Mouse (Mus musculus): ENCODE data around the gene Ip6k3. TPM values are rescaled to one million over a fixed set of nuclear protein-coding genes. Genes with fewer than 3 reads are reported as not detected.

Gene Ip6k3
- 1 to 10 TPM in 3 of 4 experiments, under 1 TPM in 1; 0.74 to 2.6 (median 1.6) TPM for total RNA-seq (2022)

DNA sequence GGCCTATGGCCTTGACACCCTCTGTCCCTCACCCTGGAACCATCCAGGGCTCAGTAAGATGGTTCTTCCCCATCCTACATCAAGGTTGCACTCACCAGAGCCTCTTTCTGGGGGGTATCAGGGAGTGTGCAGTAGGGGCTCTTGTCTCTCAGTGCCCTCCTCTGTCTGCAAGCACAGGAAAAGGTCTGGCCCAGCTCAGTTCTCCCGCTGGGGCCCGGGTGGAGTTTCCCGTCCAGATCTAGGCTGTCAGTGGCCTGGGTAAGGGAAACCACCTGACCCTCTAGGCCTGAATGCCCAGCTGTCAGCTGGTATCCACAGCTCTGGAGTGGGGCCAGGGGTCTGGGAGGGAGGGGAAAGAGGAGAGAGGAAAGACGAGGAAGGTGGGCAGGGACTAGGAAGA is at the start of gene Ip6k3:
Ip6k3 (minus strand) TSS at position 251 of the 400 bp plus-strand sequence.
- DNase-seq (ENCODE audit: low spot score in 2 of 2): no peak

DNA sequence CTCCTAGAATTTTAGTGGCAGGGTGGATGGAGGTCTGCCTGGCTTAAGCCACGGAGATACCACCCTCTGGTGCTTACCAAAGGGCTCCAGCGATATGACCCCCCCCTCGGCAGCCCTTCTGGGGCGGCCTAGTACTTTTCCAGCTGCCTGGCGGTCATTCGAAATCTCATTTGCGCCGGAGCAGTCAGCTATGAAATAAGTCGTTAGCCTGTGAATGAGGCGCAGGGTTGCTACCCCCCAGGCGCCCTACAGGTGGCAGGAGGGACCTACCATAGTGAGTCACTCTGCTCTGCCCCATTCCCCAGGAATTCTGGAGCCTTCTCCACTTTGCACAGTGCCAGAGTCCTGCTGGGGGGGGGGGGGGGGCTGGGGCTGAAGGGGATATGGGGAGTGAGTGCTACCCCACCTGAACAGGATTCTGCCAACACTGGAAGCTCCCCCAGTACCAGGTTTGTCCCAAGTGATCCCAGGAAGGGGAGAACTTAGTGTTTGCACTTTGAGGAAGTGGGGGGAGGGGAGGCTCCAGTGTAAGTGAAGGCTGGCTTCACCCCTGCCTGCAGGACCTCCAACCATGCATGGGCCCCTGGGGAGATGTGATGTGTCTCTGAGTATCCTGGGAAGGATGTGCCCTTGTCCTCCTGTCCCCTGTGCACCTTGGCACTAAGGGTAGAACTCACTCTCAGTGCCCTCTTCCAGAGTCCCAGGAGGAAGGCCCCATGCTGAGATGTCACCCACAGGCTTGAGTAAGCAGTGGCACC is 45.4 kb upstream of the Ip6k3 start:
- DNase-seq (ENCODE audit: low spot score in 2 of 2): no peak

DNA sequence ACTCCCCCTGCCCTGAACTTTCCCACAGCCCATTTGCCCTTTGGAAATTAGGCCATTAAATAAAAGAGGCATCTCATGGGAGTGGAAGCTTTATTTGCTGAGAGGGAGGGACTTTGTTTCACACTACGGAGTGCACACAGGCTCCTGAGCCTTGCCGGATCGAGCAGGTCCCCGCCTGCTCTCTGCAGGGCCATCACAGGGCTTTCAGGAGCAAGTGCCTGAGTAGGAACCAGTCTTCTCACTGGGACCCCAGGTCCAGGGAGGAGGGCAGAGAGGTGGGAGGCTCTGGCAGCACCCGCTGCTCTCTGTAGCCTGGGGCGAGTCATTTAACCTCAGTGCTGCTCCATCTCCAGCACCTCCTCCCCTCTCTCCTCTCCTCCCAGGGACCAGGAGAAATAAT is 44.4 kb upstream of the Ip6k3 start:
- no peak for DNase-seq (ENCODE audit: low spot score in 2 of 2)

DNA sequence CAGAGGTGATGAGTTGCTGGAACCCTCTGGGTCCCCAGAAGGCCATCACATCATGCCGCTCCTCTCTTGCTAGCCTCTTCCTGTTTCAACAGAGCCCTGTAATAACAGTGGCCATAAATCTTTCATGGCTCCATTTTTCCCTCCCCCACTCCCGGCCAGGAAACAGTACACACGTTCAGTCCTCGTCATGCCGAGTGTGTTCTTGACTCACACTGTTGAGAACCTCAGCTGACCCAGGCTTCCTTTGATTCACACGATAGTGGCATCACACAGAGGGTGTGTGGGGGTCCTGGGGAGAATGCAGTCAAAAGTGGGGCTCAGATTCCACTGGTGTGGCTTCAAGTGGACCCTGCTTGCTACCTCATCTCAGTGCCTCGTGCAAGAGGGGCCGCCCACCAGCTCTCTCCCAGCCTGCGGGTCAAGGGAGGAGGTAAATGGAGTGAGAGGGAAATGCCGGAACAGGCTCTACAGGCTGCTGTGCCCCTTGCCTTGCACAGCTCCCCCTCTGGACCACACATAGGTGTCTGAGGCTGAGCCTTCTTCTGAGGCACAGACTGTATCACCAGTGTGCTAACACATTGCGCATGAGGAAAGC is 39.6 kb upstream of the Ip6k3 start:
- DNase-seq (ENCODE audit: low spot score in 2 of 2): no peak

DNA sequence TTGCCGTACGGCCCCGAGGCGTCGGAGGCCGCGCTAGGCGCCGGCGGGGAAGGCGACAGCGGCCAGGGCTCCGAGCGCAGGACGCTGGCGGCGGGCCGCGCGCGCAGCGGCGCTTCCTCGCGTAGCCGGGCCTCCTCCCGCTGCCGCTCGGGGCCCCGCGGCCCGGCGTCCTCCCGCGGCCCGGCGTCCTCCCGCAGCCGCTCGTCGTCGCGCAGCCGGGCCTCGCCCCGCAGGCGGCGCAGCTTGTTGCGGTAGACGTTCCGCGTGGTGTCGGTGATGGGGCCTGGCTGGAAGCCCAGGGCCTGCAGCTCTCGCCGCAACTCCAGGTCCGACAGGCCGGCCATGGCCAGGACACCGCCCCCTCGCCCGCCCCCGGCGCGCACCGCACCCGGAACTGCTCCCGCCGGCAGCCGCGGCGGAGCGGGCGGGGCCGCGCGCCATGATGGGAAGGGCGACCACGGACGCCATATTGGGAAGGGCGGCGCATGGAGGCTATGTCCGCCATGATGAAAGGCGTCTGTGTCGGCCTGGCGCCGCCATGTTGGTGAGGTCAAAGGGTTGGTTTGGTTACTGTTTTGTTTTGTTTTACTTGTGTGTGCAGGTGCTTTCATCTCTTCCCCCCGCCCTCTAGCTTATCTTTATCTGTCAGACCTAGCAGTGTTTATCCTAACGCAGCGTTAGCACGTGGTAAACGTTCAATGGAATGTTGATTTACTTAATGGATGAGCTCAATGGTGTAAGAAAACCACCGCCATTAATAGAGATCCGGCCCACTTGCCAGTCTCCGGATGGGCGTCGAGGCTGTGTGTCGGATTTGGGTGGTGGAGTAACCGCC is 36.7 kb upstream of the Ip6k3 start, which contains the start of gene Lemd2:
Lemd2 (minus strand) TSS at position 395 of the 835 bp plus-strand sequence.
- DNase-seq (ENCODE audit: low spot score in 2 of 2): peak; percentile 92 to 95

DNA sequence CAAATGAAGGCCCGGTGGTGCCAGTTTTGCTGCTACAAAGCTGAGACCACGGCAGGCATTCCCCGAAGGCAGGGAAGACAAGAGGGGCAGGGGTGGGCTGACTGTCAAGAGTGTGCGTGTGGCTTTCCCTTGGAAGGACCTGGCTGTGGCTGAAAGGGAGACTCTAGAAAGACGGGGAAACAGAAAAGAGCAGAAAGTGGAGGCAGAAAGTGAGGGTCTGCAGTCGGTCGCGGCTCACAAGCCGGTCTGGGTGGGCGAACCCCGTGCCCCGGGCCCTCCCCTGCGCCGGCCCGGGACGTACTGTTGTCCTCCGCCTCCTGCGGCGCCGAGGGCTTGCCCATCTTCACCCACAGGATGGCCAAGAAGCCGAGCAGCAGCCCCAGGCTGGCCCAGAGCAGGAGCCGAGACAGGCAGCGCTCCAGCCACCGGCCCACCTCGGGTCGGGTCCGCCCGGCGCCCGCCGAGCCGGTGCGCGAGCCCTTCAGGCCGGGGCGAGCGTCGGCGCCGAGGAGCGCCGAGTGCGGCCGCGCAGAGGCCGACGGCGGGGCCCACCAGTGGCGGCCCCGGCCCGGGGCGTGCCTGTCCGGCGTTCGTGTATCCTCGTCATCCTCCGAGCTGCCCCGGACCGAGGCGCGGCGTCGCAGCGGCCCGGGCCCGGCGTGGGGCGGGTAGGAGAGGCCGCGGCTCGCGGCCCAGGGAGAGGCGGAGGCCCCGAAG is 35.9 kb upstream of the Ip6k3 start:
- no peak for DNase-seq (ENCODE audit: low spot score in 2 of 2)

DNA sequence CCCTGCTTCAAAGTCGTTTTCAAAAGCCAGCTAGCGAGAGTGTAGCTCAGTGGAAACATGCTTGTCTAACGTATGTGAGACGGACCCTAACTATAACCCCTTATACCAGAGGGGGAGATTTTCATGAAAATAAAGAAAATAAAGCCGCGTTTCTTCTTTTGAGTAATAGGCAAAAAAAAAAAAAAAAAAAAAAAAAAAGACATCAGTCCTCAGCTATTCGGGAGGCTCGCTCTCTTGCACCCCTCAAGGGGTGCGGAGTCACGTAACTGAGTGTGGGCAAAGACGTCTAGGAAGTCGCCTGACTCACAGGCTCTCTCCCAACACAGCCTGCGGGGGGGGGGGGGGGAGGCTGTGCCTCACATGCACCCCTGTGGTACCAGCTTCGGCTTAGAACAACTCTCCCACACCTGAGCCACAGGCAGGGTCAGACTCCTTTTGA is 35.3 kb upstream of the Ip6k3 start:
- DNase-seq (ENCODE audit: low spot score in 2 of 2): no peak

DNA sequence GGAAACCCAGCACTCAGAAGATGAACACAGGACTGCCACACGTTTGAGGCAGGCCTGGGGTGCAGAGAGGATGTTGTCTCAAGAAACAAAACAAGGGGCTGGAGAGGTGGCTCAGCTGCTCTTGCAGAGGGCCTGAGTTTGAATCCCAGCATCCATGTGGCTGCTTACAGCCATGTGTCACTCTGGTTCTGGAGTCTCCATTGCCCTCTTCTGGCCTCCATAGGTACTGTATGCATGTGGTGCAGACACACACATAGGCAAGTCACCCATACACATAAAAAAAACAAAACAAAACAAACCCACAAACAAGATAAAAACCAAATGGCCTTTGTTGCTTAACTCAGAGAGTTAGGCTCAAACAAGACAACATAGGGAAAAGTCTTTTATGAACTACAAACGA is 34.4 kb upstream of the Ip6k3 start:
- no peak for DNase-seq (ENCODE audit: low spot score in 2 of 2)

DNA sequence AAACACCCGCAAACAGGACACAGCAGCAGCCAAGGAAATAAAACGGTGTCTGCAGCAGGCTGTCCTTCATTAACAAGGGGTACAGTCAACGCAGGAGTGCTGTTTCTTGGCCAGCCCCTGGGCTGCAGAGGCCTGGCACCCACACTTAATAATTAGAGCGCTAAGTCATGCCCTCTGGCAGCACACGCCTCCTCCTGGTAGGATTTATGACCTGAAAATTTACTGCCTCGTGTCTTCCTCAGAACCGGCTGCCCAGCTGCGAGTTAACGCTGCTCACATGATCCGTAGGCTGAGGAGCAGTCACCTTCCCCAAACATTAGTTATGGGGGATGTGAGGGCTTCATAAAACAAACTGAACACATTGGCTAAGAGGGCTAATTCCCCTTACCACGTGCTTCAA is 33.2 kb upstream of the Ip6k3 start:
- DNase-seq (ENCODE audit: low spot score in 2 of 2): no peak

DNA sequence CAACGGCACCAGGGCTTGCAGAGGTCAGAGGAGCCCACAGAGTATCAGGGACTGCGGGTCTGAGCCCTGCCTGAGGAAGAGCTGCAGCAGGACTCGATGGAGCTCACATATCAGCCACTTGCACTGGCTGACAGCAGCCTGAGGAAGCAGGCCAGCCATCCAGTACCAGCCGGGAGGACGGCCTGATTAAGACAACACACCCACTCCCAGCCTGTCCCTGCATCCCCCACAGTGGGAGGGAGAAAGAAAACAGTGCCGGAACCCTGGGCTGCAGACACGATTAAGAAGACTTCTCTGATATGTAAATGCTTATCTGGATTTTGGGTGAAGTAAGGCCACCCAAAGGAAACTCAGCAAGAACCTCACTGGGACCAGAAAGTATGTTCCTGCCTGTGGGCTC is 32.3 kb upstream of the Ip6k3 start:
- peak in 1 of 2 experiments; percentile 60 for DNase-seq (ENCODE audit: low spot score in 2 of 2)

DNA sequence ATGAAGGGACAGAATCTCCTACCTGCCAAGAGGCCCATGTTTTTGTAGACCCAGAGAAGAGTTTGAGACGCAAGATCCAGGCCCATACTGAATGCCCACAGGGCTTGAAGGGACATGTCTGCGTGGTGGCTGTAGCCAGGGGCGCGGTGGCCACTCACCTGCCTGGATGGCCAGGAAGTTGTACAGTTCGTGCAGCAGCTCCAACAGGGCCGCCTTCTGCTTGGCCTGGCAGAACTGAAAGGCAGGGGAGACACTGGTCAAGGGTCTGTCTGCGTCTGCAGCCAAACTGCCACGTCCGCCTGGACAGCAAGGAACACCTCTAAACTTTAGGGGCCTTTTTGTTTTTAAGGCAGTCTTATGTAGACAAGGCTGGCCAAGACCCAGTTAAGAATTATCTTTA is 31.6 kb upstream of the Ip6k3 start:
- DNase-seq (ENCODE audit: low spot score in 2 of 2): no peak

DNA sequence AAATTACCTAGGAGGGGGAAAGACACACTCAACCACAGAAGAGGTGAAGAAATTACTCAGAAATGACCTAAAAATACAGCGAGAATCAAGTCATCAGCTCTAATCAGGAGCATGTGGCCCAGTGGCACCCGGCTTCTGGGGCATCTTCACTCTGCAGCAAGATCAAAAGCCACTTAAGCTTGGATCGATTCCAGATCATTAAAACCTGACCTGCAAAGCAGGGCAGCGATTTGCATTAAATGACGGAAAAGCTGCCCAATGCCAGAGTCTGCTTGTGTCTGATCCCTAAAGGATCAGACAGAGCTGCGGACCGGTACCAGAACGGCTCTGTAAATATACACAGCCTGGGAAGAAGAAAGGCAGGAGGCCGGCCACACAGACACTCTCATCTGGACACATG is 28.6 kb upstream of the Ip6k3 start:
- no peak for DNase-seq (ENCODE audit: low spot score in 2 of 2)

DNA sequence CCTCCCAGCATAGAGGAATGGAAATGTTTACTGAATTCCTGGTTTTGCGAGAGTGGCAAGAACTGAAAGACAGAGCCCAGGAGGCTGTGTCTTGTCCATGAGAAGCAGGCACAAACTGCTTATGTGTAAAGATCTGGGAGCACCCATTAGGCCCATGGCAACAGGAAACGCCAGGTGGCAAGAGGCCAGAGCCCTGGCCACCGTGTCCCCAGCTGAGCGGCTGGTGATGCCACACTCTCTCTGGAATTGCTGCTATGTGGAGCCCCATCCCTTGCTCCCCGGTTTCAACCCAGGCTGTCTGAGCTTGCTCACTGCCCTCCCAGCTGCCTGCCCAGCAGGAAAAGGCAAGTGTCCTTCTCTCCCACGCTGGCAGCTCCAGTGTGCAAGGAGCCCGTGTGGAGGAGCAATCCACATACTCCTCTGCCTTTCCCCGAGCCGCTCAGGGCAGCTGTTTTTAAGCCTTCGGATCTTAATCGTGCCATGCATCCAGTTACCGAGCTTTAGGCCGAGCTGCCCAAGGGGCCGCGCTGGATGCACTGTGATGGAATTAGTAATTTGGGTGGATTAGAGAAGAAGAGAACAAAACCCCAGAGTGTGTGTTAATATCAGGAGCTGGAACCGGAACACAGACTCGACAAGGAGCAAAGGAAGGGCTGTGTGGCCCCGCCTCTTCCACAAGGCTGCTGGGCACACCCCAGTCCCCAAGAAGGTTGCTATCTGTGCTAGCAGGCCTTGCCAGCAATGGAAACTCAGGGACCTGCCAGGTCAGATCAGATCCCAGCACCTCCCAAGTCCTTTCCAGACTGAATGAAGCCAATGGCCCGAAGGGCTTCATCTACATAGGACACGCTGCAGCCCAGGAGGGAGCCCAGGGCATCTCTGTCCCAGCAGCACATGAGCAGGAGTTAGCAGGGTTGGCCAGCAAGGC is 26.9 kb upstream of the Ip6k3 start:
- no peak for DNase-seq (ENCODE audit: low spot score in 2 of 2)

DNA sequence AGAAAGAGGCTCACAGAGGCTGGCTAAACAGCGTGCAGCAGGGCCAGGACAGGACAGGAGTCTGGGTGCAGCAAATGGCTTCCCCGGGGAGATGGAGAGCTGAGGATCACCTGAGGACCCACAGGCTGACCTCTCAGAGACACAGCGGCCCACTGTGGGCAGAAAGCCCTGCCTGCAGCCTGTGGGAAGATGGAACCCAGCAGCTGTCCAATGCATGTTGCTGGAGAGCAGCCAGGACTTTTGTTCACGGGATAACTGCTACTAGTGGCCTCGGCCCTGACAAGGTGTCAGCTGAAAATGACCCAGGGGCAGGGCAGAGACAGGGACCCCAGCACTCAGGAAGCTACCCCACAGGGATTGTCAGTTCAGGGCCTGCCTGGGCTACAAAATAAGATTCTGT is 24.2 kb upstream of the Ip6k3 start:
- no peak for DNase-seq (ENCODE audit: low spot score in 2 of 2)

DNA sequence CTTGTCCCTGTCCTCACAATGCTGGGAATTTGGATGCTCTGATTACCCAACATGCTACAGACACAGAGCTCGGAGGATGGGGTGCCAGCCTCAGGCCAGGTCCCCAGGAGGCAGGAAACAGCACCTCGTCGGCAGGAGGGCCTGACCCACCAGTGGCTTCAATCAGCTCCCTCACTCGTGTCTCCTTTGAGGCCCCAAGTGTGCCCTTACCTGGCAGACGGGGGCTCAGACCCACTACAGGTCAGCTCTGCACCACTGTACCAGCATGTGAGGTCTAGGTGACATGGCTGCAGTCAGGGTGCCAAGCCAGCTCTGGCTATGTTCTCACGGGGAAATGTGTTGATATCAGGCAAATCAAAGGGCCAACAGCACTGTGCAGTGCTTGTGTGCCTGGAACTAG is 23.6 kb upstream of the Ip6k3 start:
- DNase-seq (ENCODE audit: low spot score in 2 of 2): no peak

DNA sequence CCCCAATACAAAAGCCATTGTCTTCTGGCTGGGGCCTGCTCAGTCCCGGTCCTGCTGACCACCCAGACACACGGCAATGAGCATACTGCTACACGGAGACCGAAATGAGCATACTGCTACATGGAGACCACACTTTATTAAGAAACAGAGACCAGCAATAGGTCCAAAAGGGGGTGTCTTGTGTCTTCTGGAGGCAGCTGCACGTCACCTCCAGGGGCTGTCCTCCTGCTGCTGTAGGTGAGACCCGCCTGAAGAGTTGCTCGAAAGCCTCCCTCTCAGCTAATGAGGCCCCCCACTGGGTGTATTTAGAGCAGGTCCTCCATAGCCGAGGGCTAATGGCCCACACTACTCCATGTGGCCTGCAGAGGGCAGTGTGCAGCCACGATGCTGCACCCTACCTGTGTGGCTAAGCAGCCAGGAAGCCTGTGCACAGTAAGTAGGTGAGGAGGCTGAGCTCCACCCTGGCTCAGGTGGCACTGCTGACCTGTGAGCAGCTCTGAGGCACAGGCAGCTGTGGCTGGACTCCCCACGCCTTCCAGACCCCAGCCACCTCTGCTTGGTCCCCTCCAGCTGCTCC is 22.1 kb upstream of the Ip6k3 start:
- DNase-seq (ENCODE audit: low spot score in 2 of 2): peak in 1 of 2 experiments; percentile 50

DNA sequence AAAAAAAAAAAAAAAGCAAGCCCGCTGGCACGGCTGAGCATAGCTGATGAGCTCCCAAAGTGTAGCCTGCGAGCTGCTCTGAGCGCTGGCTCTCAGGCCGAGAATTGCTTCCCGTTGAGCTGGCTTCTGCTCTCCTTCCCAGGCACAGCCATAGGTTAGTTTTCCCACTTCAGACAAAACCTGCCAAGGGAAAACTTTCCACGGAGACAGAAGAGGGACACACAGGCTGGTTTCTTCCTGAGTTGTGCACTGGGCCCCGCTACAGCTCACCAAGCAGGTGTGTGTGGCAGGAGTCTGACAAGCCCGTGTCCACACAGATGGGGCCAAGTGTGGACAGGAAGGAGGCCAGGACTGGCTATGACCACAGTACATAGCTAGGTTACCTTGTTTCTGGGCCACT is 21.3 kb upstream of the Ip6k3 start:
- DNase-seq (ENCODE audit: low spot score in 2 of 2): no peak

DNA sequence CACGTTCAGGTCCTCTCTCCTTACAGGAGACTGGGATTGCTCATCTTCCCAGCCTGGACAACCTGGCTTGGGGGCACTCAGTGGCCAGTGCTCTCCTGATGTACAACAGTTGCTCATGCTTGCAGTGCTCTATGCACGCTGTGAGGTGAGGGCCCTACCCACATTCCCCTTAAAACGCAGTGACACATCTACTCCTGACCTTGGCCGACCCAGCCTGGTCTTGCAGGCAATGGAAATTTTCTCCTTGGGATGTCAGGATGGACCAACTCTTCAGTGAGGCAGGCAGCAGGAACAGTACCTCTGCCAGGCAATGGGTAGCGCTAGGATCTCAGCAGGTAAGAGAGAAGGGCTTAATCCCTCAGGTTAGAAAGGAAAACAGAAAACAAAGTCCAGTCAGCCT is 19.5 kb upstream of the Ip6k3 start:
- no peak for DNase-seq (ENCODE audit: low spot score in 2 of 2)

DNA sequence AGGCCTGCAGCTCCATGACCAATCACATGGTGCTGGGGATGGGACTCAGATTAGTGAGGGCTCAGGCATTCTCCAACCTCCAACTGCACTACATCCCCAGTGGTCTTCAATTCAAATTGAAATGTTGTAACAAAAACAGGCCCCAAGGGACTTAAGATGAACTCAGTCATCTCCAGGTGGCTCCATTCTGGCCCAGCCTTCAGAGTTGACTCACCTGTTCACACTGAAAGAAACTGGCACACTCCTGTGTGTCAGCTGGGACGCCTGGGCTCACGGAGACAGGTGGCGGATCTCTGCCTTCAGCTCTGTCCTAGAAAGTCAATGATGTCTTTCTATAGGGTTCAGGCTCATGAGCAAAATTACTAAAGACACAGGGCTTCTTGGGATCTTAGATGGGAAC is 18.5 kb upstream of the Ip6k3 start:
- no peak for DNase-seq (ENCODE audit: low spot score in 2 of 2)

DNA sequence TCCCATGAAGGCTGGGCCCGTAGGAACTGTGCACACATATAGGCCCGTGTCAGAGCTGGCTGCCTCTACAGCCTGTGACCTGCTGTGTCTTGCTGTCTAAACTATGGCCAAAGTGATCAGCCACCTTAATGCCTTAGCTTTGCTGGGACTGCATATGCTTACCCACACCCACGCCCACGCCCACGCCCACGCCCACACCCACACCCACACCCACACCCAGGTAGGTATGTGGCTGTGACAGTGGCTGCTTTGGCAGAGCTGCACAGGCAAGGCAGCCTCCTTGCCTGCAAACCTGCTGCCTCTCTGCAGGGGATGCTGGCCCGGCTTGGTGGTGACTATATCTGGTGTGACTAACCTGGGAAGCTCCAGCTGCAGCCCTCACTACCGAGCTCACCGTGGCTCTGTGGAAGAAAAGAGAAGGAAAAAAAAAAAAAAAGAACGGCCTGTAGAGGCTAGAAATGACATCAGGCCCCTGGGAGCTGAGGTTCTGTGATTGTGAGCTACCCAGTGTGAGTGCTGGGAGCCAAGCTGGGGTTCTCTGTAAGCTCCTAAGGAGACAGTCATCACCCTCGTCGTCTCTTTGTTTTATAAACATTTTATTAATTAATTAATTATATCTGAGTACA is 16.2 kb upstream of the Ip6k3 start:
- DNase-seq (ENCODE audit: low spot score in 2 of 2): no peak

All from left cerebral cortex, adult 8-10 months (tissue).